Mouse (Mus musculus) urinary bladder, postnatal 14 days (tissue): ENCODE data around the gene Wdr83.
"Not testable (repeated sequence)": the region's sequence is repeated elsewhere in the genome, so short reads cannot be mapped to it uniquely, and the experiment has no call there.

Source experiments
- DNase-seq: peaks from one replicate; pipeline ENCODE4 v3.0.0; 2021; ENCODE audit warnings: low spot score

Gene Wdr83

DNA sequence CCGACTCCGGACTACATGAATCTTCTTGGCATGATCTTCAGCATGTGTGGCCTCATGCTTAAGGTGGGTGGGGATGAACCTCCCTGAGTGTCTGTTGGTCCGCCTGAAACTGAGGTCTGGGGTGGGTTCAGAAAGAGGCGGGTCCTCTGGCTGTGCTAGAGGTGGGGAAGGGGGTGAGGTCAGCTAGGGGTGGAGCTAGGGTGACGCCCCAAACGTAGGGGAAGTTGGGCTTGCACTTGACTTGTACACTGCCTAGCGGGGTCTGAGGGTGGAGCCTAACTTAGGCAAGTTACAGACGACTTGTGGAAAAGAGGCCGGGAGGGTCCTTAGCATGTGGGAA lies at the start of gene Wdr83:
TSS of gene Wdr83 (minus strand) at position 91 of the 340 bp plus-strand sequence.
- DNase-seq: no peak

DNA sequence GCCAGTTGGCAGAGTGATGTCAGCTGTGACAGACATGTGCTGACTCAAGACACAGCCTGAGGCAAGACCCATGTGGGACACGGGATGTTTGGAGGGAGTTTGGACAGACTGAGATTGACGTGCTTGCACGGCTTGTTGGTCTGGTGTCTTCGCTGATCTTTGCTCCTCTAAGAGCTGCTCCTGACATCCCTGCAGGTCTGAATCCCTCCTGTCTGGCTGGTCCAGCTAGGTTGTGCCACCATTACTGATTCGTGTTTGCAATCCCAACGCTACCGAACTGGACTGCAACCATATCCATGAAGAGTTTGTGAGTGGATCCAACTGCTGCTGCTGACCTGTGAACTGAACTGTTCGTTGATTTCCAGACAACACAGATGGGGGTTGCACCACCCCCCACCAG lies 42.6 kb upstream of the Wdr83 start:
- DNase-seq: no peak

DNA sequence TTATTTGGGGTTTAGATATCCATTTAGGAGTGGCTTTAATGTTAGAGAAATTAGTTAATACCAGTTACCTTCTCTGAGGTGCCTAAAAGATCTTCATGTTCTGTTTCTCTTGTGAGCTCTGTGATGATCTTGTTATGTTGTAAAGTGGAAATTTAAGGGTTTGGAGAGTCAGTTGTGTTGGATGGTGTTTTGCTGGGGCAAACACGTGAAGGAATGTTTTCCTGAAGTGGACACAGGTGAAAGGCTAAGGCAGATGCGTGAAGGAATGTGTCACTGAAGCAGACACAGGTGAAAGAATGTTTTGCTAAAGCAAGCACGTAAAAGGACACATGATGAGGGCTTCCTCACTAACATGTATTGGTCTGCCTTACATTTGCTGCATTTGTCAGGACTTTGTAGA lies 41.9 kb upstream of the Wdr83 start, which contains the start of gene Zfp791:
TSS of gene Zfp791 (minus strand) at position 101 of the 400 bp plus-strand sequence.
- no peak for DNase-seq

DNA sequence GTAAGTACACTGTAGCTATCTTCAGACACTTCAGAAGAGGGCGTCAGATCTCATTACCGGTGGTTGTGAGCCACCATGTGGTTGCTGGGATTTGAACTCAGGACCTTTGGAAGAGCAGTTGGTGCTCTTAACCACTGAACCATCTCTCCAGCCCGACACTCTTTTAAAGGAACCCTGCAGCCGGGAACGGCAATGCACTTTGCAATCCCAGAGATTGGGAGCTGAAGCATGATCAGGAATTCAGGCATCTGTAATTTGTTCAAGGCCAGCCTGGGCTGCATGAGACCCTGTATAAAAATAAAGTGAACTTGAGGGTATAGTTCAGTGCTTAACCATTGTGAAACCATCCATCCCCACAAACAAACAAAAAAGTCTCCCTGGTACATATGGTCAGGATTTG lies 39.1 kb upstream of the Wdr83 start:
- DNase-seq: not testable (repeated sequence)

DNA sequence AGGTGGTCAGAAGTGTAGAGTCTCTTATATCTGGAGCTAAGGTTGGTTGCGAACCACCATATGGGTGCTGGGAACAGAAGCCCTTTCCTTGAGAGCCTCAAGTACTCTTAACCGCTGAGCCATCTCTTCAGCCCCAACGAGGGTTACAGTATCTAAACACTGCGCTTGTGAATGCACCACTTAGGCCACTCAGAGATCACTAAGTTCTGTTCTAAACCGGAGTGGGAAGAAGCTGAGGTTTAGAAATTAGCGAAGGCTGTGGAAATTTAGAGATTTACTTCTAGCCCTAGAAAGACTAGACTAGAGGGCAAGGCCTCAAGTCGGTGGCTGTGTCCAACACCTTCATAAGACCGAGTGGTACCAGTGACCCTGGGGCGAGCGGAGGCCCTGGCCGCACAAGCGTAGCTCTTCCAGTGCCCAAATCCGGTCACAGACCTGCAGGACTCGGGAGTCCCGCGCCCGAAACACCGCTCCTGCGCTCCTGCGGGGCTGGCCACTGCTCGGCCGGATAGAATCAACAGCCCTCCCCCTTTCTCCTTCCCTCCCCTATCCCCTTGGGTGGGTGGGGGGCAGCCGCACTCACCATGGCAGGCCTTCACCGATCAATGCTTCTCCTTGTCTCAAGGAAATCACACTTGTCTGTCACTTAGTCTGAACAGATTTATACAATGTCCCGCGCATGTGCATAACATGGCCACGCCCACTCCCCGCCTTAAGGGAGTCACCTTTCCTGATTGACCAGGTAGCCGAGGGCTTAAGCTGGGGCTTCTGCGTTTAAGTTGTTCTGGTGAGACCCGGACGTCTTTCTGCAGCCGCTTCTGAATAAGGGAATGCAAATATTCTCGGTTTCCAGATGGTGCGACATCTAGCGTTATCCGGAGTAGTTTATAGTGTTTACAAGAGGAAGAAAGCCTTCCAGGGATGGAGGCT lies 38.2 kb upstream of the Wdr83 start:
- DNase-seq: peak; percentile 92

DNA sequence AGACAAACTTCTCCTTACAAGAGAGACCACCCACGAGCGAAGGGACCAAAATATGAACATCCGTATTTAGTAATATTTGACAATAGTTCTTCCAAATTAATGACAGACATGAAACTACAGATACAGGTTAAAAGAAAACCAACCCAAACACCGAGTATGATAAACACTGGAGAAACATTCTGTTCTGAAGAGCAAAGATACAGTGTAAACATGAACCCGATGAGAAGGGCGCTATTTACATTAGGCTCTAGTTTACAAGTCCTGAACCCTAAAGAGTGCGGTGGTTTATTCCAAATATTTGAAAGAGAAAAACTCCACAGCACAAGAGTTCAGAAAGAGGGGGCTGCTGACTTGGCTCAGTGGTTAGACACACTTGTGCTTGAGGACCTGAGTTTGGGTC lies 35.9 kb upstream of the Wdr83 start:
- no peak for DNase-seq

DNA sequence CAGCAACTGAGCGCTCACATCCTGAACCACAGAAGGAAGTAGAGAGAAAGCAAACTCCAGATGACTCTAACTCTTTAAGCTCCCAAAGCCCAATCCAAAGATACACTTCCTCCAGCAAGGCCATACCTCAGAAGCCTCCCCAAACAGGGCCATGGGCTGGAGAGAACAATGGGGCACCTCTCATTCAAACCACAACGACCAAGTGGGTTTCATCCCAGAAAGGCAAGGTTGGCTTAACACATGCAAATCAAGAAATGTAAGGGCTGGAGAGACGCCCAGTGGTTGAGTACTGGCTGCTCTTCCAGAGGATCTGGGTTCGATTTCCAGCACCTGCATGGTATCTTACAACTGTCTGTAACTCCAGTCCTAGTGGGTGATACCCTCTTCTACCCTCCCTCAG lies 34.4 kb upstream of the Wdr83 start:
- no peak for DNase-seq

DNA sequence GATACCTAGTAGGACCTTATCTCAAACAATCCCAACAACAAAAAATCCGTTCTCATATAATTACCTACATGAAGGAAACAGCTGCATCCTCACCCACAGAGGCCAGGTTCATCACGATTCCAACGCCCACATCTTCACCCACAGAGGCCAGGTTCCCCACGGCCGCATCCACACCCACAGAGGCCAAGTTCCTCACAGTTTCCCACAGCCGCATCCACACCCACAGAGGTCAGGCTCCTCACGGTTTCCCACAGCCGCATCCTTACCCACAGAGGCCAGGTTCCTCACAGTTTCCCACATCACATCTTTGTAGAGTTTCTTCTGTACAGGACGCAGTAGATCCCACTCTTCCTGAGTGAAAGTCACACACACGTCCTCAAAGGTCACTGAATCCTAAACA lies 32.1 kb upstream of the Wdr83 start:
- no peak for DNase-seq

DNA sequence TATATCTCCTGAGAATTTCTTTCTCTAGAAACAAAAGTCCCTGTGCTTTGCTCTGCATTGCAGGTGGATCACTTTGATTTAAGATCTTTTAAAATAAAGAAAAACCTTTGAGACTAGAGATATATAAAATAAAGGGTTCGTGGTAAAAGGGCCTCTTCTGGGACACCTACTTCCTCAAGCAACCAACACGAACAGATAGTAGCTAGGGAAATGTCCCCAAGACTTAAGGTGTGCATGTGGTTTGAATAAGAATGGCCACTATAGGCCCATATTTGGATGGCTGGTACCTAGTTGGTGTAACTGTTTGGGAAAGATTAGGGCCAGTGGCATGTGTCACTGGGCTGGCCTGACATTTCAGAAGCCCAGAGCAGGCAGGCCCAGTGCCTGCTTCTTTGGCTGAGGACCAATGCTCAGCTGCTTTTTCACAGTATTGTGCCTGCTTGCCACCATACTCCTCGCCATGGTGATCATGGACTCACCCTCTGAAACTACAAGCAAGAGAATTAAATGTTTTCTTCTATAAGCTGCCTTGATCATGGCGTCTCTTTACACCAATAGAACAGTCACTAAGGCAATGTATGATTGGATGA lies 19.1 kb upstream of the Wdr83 start:
- DNase-seq: no peak

DNA sequence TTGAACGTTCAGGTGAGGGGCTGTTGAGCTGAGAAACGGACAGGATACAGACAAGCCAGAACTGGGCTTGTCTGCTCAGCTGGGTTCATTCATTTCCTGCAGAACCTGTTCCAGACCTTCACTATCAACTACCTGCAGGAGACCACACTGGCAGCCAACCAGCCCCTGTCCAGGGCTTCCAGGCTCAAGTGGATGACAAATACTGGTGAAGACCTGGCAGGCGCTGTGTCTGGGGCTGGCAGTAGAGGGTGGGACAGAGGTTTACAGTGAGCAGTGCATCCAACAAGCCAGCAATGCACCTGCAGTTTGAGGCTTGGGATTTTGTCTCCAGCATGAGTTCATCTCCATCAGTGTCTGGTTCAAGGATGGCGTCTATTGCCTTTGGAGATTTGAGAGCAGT lies 15.7 kb upstream of the Wdr83 start:
- DNase-seq: peak; percentile 51

DNA sequence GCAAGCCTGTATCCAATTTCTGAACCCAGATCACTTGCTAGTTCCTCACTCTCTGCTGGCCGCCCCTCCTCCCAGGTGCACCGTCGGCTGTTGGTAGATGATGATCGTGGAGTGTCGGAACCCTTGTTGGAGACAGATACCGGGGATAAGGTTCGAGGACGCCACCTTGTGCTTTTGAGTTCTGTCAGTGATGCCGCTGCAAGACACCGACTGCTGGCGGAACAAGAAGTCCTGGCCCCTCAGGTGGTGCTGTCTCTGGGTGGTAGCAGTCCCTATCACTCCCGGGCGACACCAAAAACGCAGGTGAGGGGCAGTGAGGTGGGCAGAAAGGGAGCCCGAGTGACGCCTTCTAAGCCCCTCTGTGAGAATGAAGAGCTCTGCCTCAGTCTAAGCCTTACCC lies 15.1 kb upstream of the Wdr83 start:
- no peak for DNase-seq

DNA sequence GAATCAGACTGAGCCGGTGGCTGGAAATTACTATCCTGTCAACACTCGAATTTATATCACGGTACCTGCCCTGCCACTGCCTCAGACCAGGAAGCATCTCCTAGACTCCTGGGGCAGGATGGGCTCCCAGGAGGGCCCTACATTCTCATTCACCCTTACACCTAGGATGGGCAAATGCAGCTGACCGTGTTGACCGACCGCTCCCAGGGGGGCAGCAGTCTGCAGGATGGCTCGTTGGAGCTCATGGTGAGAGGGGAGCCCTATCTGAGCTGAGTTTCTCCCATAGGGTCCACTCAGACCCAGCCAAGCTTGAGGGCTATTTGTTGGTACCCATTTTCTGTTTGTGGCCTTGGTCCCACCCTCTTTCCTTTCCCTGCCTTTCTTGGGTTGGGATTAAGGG lies 14.5 kb upstream of the Wdr83 start:
- no peak for DNase-seq

DNA sequence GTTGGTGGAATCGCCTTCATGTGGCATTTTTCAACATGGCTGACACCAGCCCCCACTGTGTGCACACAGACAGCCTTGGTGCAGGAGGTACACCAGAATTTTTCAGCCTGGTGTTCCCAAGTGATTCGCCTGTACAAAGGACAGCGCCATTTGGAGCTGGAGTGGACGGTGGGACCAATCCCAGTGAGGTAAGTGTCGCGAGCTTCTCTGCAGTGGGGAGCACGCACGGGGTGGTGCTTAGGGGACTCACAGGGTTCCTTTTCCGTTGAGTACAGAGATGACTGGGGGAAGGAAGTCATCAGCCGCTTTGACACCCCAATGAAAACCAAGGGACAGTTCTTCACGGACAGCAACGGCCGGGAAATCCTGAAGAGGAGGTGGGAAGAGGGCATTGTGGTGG lies 13.9 kb upstream of the Wdr83 start:
- no peak for DNase-seq

DNA sequence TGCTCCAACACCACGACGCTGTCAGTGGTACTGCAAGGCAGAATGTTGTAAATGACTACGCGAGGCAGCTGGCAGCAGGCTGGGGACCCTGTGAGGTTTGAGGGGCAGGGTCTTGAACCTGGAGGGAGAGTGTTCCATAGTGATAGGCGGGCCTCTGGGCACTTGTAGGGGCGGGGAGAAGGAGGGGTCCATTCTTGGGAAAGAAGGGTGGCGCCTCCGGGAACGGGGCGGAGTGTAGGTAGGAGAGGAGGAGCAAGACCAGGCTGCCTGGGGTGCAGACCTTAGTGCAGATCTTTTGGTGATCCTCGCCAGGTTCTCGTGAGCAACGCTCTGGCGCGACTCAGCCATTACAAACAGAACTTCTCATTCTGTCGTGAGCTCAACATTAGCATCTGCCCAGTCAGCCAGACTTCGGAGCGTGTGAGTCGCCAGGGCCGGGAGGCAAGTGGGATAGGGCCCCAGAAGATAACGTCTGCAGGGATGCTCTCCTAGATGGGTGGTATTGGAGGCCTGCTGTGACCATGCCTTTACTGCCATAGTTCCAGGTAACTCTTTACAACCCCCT lies 10.5 kb upstream of the Wdr83 start:
- DNase-seq: no peak

DNA sequence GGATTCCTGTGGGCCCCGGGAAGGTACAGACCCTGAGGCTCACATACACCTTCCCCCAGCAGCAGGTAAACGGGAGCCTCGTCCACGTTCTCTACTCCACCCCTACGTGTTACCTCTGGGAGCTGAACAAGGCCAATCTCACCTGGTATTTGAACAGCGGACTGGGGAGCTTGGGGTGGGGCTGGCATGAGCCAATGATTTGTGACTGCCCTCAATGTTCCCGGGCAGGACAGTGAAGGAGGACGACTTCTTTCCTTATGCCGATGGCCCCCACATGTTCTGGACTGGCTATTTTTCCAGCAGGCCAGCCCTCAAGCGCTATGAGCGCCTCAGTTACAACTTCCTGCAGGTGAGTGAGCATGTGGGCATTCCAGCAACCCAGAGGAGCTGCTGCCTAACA lies 9.8 kb upstream of the Wdr83 start:
- no peak for DNase-seq

DNA sequence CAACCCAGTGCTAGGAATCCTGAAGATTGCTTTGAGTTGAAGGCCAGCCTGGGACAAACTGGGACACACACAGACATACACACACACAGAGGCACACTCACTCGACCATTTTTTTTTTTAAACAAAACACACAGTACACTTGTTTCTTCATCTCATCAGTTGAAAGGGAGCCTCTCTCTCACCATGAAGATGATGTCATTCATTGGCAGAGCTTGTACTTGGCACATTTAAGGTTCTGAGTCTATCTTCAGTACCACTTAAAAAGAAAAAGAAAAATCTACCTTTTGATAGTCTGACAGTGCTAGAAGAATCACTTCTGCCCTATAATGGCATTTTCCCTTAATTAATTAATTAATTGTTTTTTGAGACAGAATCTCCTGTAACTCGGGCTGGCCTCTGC lies 7.7 kb upstream of the Wdr83 start:
- DNase-seq: no peak

DNA sequence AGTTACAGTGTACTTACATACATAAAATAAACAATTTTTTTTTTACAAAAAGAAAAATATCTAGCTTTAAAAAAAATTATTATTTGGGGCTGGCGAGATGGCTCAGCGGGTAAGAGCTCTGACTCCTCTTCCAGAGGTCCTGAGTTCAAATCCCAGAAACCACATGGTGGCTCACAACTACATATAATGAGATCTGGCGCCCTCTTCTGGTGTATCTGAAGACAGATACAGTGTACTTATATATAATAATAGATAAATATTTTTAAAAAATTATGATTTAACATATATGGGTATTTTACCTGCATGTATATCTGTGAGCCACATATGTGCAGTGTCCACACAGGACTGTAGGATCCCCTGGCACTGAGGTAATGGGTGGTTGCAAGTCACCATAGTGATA lies 5.1 kb upstream of the Wdr83 start:
- no peak for DNase-seq

DNA sequence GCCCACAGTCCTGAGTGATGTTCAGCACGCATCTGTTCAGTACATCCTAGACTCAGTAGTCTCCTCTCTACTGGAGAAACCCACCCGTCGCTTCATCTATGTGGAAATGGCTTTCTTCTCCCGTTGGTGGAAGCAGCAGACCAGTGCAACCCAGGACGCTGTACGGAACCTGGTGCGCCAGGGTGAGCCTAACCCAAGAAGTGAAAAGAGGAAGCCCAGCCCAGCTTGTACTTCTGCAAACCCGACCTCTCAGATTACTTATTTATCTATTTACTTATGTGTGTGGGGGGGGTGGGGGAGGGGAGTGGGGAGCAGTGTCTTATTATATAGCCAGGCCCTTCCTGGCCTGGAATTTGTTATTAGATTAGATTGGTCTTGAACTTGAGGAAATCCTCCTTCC lies 3.5 kb upstream of the Wdr83 start:
- DNase-seq: no peak

DNA sequence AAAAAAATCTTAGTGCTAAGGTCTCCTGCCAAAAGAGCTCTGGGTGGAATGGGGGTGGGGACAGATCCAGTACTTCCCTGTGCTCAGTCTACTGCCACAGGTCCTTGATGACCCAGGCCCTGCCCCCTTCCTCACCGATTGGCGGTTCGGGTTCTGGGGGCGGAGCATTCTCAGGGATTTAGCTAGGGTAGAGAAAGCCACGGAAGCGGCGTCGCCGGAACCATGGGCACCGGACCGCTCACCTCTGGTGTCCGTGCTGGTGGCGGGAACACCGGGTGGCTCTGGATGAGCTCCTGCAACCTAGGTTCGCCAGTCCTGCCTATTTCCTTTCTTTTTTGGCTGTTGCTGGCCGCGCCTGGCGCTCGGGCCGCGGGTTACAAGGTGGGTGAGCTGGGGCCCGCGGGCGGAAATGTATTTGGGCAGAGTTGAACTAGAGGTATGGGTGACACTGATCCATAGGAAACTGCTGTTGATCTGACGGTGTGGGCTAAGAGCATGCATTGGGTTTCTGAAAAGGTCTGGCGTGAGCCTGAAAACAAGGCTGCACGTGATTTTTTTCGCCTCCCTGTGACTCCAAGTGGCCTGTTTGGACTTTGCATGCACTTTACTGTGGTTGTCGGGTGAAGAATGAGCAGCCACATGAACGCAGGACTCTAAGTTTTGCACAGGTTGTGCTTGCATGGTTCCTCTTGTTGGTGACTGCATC lies 2.2 kb upstream of the Wdr83 start, which contains the start of gene Man2b1:
TSS of gene Man2b1 (plus strand) at position 163 of the 706 bp plus-strand sequence.
- peak; percentile 95 for DNase-seq

DNA sequence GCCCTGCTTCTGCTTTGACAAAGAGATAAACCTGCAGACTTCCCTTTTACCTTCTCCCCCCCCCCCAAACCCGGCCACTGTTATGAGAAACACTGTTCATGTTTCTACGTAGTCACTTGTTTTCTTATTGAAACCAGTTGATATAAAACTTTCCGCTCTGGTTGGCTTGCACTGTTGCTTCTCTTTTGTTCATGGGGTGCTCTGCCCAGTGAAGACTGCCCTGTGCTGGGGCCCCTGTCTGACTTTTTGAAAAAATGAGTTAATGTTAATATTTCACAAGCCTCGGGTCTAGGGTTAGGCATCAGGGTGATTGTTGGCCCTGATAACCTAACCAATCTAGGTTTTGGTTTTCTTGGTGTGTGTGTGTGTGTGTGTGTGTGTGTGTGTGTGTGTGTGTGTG lies 1.1 kb upstream of the Wdr83 start:
- DNase-seq: not testable (repeated sequence)

DNA sequence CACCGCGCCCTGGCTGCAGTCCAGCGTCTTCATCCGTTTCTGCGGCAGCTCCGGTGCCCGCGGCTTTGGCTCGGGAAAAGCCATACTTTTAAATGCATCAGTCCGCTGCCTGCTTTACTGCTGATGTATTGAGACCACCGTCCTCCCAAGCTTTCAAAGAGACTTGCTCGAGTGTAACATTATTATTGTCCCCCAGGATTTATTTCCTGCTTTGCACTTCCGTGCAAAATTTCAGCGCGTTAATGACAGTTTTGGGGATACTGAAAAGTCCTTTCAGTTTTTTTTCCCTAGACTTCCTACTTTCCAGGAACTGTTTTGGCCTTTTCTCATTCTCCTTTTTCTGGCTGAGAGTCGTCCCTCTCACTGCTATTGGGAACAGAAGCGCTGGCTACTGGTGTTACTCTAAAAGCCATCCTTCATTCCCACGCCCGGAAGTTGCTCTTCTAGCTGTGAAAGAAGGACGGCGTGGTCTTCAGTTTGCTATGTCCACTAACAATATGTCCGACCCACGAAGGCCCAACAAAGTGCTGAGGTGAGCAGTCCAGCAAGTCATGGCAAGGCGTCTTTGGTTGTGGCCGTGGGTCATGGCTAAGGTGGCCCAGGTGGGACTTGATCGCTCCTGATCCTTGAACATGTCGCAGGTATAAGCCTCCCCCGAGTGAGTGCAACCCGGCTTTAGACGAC lies 432 bp downstream of the Wdr83 start, which contains the start of gene Wdr83os:
TSS of gene Wdr83os (plus strand) at position 209 of the 684 bp plus-strand sequence.
- peak; percentile 50 for DNase-seq

DNA sequence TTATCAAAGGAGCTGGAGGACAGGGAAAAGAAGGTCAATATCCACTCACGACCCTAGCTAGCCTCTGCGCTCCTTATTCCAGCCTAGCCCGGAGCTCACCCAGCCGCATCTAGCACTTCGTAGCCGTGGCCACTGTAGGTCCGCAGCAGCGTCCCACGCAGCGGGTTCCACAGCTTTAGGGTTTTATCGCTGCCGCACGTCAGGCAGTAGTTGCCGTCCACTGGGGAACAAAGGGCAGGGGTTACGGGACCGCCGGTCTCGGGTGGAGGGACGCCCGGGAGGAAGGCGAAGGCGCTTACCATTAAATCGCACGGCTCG lies 933 bp downstream of the Wdr83 start:
- DNase-seq: no peak
